Mouse (Mus musculus) c-Kit-positive CD71-positive TER-119-negative erythroid progenitor cells, embryonic 14.5 days (primary cell): ENCODE measurements around the gene Gpn3.
"Not testable (repeated sequence)": the region's sequence is repeated elsewhere in the genome, so short reads cannot be mapped to it uniquely, and the experiment has no call there.

ENCODE experiments used
- DNase-seq: peaks from one replicate; pipeline ENCODE4 v3.0.0-alpha.2; 2013; ENCODE audit warnings: low read depth

Gene Gpn3

DNA sequence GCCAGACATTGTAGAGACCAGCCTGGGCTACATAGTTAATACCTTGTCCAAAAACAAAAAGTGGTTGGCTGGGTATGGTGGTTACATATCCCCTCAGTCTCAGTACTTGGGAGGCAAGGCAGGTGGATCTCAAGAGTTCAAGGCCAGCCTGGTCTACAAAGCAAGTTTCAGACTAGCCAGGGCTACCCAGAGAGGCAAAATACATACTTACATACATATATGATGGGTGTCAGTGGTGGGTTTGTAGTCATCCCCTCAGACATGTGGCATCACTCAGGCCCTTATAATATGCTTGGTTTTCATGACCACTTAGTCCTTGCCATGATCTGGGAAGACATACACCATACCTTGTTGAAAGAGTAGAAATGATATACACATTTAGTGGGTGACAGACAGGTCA lies 19.0 kb downstream of the Gpn3 start:
- DNase-seq: no peak

- DNase-seq: no peak
These were observed 19.6 kb downstream of the Gpn3 start for GRCm38 (mm10) chr5:122391178-122391785.

- peak; percentile 82 for DNase-seq
These were observed 20.1 kb downstream of the Gpn3 start, which contains the start of gene Arpc3 for GRCm38 (mm10) chr5:122391786-122392180. Gene Arpc3, plus strand, starts transcription at chr5:122391878.

DNA sequence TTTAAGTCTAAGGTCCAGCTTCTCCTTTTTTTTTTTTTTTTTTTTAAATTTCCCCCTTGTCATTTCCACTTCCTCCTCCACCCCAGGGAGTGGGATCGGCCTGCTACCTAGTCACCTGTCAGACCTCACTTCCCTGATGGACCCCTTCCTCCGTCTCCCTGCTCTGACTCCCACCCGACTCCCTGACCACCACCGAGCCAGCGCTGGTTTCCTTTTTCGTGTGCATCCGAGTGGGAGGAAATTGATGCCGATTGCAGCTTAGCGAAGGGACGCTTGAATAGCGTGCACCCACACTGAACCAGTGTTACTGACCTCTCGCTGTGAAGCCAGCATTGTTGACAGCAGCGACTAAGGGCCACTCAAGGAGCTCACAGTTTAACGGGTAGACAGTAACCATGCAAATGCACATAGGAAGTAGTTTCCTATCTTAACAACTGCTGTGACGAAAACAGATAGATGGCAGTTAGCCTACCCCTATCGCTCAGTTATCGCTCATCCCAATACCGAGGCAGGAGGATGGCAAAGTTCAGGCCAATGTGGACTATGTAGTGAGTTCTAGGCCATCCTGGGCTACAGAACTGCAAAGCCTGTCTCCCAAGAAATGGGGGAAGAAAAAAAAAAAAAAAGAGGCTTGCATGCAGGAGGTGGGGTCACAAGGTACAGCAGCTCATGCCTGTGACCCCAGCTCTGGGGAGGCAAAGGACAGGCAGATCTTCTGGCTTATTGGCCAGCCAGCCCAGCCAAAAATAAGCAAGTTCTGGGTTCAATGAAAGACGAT lies 20.7 kb downstream of the Gpn3 start:
- DNase-seq: no peak

GRCm38 (mm10) chr5:122393887-122394286 lies 22.2 kb downstream of the Gpn3 start:
- DNase-seq: peak; percentile 75

DNA sequence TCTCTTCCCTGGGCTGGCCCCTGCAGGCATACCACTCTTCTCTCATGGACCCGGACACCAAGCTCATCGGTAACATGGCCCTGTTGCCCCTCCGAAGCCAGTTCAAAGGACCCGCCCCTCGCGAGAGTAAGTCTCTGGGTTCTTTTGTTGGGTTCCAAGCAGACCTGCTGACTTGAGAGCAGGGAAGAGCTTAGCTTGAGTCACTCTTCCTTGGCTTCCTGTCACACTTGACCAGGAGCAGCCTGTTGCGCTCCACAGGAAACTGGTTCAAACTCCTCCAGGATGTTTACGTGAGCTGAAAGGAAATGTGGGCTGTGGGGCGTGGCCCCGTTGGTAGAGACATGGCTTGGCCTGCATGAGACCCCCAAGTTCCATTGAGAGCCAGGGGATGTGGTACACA lies 25.1 kb downstream of the Gpn3 start:
- DNase-seq: no peak

GRCm38 (mm10) chr5:122397495-122397894 lies 25.8 kb downstream of the Gpn3 start:
- no peak for DNase-seq

DNA sequence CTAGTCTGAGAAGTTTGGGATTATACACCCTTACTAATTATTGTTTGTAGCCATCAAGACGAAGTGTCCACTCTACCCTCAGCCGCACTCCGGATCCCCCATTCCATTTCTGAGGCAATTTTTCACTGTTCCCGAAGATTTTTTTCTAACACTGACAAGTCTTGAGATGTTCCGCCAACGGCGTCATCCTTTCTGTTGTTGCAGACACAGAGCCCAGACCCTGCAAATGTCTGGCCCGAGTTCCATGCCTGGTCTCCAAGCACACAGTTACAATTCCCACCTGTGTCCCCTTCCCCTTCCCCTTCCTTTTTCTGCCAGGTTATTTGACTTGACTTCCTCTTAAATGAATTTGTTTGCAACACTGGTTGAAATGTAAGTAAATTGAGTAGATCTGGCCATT lies 28.2 kb downstream of the Gpn3 start:
- DNase-seq: no peak

GRCm38 (mm10) chr5:122400628-122401302 lies 29.1 kb downstream of the Gpn3 start:
- DNase-seq: no peak

DNA sequence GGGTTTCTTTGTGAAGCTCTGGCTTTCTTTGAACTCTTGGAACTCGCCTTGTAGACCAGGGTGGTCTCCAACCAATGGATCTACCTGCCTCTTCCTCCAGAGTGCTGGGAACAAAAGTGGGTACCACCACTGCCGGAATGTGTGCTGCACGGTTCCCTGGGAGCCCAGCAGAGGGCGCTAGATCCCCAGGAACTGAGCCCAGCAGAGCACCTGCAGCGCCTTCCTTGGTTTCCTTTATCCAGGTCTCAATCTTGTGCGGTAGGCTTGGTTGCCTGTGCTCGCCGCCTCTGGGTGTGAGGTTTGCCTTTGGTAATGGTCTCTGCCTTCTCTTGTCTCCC lies 29.6 kb downstream of the Gpn3 start:
- no peak for DNase-seq

DNA sequence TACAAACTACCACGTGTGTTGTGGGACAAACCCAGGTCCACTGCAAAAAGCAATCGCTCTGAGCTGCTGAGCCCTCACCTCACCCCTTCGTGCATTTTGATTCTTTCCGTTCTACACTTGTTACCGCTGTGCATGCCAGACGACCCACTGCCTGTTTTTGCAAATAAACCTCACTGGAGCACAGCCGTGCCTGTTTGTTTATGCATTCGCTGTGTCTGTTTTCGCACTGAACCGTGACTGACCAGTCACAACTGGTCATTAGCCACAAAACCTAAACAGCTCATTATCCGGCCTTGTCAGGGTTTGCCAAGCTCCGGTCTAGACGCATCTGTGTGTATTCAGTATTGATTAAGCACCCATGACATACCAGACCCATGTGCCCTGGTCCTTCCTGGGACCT lies 30.5 kb downstream of the Gpn3 start:
- DNase-seq: no peak

GRCm38 (mm10) chr5:122402772-122403171 lies 31.1 kb downstream of the Gpn3 start:
- no peak for DNase-seq

GRCm38 (mm10) chr5:122403362-122403761 lies 31.7 kb downstream of the Gpn3 start:
- DNase-seq: no peak

DNA sequence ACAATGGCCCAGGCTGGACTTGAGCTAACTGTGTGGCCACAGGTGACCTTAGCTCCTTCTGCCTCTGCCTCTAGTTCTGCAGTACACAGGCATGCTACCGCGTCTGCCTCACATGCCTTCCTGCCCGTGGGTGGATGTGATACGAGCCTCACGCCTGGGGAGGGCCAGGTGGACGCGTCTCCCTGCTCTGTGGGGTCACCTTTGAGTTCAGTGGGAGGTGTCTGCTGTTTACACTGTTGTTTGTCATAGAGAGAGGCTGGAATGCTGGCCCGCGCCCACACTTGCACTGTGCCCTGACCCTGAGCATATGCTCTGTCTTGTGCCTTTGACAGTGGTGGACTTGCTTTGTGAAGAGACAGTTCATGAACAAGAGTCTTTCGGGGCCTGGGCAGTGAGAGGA lies 33.9 kb downstream of the Gpn3 start:
- no peak for DNase-seq

- no peak for DNase-seq
These were observed 38.3 kb downstream of the Gpn3 start for GRCm38 (mm10) chr5:122409692-122410645.

GRCm38 (mm10) chr5:122411892-122412291 lies 40.2 kb downstream of the Gpn3 start:
- DNase-seq: no peak

GRCm38 (mm10) chr5:122412826-122413225 lies 41.1 kb downstream of the Gpn3 start:
- DNase-seq: no peak

DNA sequence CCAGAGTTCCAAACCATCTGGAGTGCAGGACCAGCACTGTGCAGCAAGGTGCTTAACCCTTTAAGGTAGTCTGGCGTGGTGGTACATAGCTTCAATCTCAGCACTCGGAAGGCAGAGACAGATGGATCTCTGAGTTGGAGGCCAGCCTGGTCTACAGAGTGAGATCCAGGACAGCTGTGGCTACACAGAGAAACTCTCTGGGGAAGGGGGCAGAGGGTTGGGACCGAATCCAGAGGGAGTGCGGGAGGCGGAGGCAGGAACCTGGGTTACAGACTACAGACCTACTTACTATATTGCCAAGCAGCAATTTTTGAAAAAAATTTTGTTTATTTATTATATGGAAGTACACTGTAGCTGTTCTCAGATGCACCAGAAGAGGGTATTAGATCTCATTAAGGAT lies 42.7 kb downstream of the Gpn3 start:
- no peak for DNase-seq

GRCm38 (mm10) chr5:122415465-122415864 lies 43.8 kb downstream of the Gpn3 start:
- no peak for DNase-seq

GRCm38 (mm10) chr5:122420676-122421075 lies 49.0 kb downstream of the Gpn3 start:
- not testable (repeated sequence) for DNase-seq

GRCm38 (mm10) chr5:122421271-122422068 lies 49.8 kb downstream of the Gpn3 start, which contains the start of gene Anapc7:
Gene Anapc7, plus strand, starts transcription at chr5:122421693.
- no peak for DNase-seq
